ENCODE assay signal across 9 mouse cellular contexts in the genomic region with DNA sequence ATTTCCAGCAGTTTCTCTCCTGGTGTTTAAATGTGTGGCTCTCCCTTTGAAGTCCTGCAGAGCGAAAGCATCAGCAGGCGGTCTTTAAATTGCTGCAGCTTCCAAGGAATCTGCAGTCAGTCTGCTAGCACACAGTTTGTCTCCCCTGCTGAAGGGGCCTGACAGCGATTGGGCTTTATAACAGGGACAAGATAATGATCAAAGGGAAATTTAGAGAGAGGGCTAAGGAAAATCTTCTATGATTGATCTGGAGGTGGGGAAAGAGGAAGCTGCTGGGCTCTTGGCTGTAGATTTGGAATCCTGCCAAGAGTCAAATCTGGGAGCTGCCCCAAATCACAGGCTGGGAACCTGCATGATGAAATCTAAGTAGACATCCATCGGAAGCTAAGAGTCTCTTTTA.
DNase-seq lines count a peak whose midpoint lies in the region; ATAC-seq and TF ChIP-seq lines count a peak whose summit lies in the region.
"Had no signal": no experiment of that assay in that cellular context is flagged by ENCODE, and none has a peak within 500 bp of the region (broad histone marks: within the 10 kb centered on the region; RNA-seq: fewer than 3 reads in every experiment).

No protein-coding gene starts in this region.

- WGBS in cerebellum, adult 2 months, result 17% methylated on average over 4 of the region's 4 CpGs
- WGBS in lung, postnatal 0 days, result 28% methylated on average over 4 of the region's 4 CpGs
- WGBS in hindbrain, embryonic 16.5 days, result 9% methylated on average over 4 of the region's 4 CpGs

- no peaks in the 10 kb centered on the region for H3K27me3 ChIP-seq in cerebellum, adult 2 months (ENCODE audit: control insufficient read depth, insufficient read depth, low read length)
- H3K27me3 ChIP-seq in lung, postnatal 0 days (replicated peaks; ENCODE audit: insufficient read depth, low read length), result no peaks in the 10 kb centered on the region
- H3K27me3 ChIP-seq in hindbrain, embryonic 16.5 days (replicated peaks; ENCODE audit: control insufficient read depth, insufficient read depth, low read length), result no peaks in the 10 kb centered on the region
- H3K27me3 ChIP-seq: liver, embryonic 15.5 days had no signal

- no peak for TF ChIP-seq EP300 in lung, postnatal 0 days (IDR thresholded peaks at IDR 0.05)

- no peak overlapping the region for H3K9ac ChIP-seq in lung, postnatal 0 days (replicated peaks; ENCODE audit: low read depth)
- H3K9ac ChIP-seq in hindbrain, embryonic 16.5 days (ENCODE audit: low read depth, low read length), result no peak overlapping the region
- H3K9ac ChIP-seq: liver, embryonic 15.5 days had no signal

- H3K4me3 ChIP-seq in cerebellum, adult 2 months (replicated peaks; ENCODE audit: insufficient read depth, low read depth, low read length), result no peak overlapping the region
- H3K4me3 ChIP-seq in lung, postnatal 0 days (ENCODE audit: low read depth, low read length), result no peak overlapping the region
- H3K4me3 ChIP-seq in hindbrain, embryonic 16.5 days (ENCODE audit: low read length), result no peak overlapping the region
- H3K4me3 ChIP-seq: liver, embryonic 15.5 days had no signal

- no peaks in the 10 kb centered on the region for H3K9me3 ChIP-seq in lung, postnatal 0 days (ENCODE audit: low read length)
- no peaks in the 10 kb centered on the region for H3K9me3 ChIP-seq in hindbrain, embryonic 16.5 days (ENCODE audit: control insufficient read depth, low read length)
- H3K9me3 ChIP-seq: liver, embryonic 15.5 days had no signal

- no peak for ATAC-seq in lung, postnatal 0 days
- 0 out of 2 replicates have a peak, but pooled peaks have one; percentile 27 for ATAC-seq in hindbrain, embryonic 16.5 days
- ATAC-seq in frontal cortex, adult (ENCODE audit: low TSS enrichment), result no peak

- H3K4me1 ChIP-seq in cerebellum, adult 2 months (ENCODE audit: control insufficient read depth, insufficient read depth, low read length), result no peaks in the 10 kb centered on the region
- H3K4me1 ChIP-seq in lung, postnatal 0 days (ENCODE audit: insufficient read depth, low read depth, low read length), result no peaks in the 10 kb centered on the region
- peaks cover 3% of the 10 kb centered on the region for H3K4me1 ChIP-seq in hindbrain, embryonic 16.5 days (ENCODE audit: control insufficient read depth, insufficient read depth, low read depth, low read length)

- no peak overlapping the region for H3K4me2 ChIP-seq in lung, postnatal 0 days (replicated peaks; ENCODE audit: low read depth, low read length)
- peak overlapping the region; percentile 10; the same call in 1 of the 2 replicates for H3K4me2 ChIP-seq in hindbrain, embryonic 16.5 days (ENCODE audit: low read length)
- H3K4me2 ChIP-seq: liver, embryonic 15.5 days had no signal

- no peak for TF ChIP-seq CTCF in cerebellum, adult 2 months (IDR thresholded peaks at IDR 0.05; ENCODE audit: borderline replicate concordance, insufficient read depth, low read depth, low read length)
- no peak for TF ChIP-seq CTCF in lung, postnatal 0 days (IDR thresholded peaks at IDR 0.05)

- no peak overlapping the region for H3K27ac ChIP-seq in cerebellum, adult 2 months (ENCODE audit: insufficient read depth, low read length)
- H3K27ac ChIP-seq in lung, postnatal 0 days (ENCODE audit: low read length), result no peak overlapping the region
- H3K27ac ChIP-seq in hindbrain, embryonic 16.5 days (ENCODE audit: low read depth, low read length), result no peak overlapping the region
- H3K27ac ChIP-seq: liver, embryonic 15.5 days had no signal

- peak; percentile 7 to 16 for DNase-seq in cerebellum, adult 2 months
- no peak for DNase-seq in cerebellum, adult 11-12 months
- DNase-seq in lung, postnatal 0 days (ENCODE audit: low spot score), result peak; percentile 25
- no peak for DNase-seq in lung, postnatal 4 days
- DNase-seq in retina, postnatal 1 day, result peak; percentile 51
- no peak for DNase-seq in urinary bladder, postnatal 25 days (ENCODE audit: low spot score)

- H3K36me3 ChIP-seq in lung, postnatal 0 days (ENCODE audit: insufficient read depth, low read length), result no peaks in the 10 kb centered on the region
- H3K36me3 ChIP-seq in hindbrain, embryonic 16.5 days (ENCODE audit: control insufficient read depth, insufficient read depth, low read length), result no peaks in the 10 kb centered on the region
- H3K36me3 ChIP-seq: liver, embryonic 15.5 days had no signal

- no peak for TF ChIP-seq POLR2A in cerebellum, adult 2 months (IDR thresholded peaks at IDR 0.05; ENCODE audit: borderline replicate concordance, insufficient read depth, low read length)

Comparison
In these comparisons a context has a peak if more than half of its experiments do, and no peak if none do; other contexts are left out.
1. DNase-seq: peak in cerebellum, adult 2 months (2 of 2), lung, postnatal 0 days (single experiment) and retina, postnatal 1 day (single experiment); none in cerebellum, adult 11-12 months (single experiment), lung, postnatal 4 days (0 of 2) and urinary bladder, postnatal 25 days (single experiment).